Mouse (Mus musculus): ENCODE results near the gene Dbi. TPM values are rescaled to one million over a fixed set of nuclear protein-coding genes. Genes with fewer than 3 reads are reported as not detected.

The Dbi gene
- total and polyA plus RNA-seq, 3 experiments: 149 to 164 TPM; not detected in 1

GRCm38 (mm10) chr1:120170307-120170706, 49.4 kb upstream of the Dbi start:
- H3K36me3 ChIP-seq (ENCODE audit: control insufficient read depth in 1 of 2, insufficient read depth in 2 of 2, low read length in 2 of 2): no peaks in the 10 kb centered on the region
- H3K27ac ChIP-seq (ENCODE audit: control insufficient read depth, low read depth, low read length): no peak overlapping the region
- TF ChIP-seq ELF1 (IDR thresholded peaks at IDR 0.05; ENCODE audit: low read depth, low read length): no peak
- no peak for TF ChIP-seq UBTF (IDR thresholded peaks at IDR 0.05; ENCODE audit: borderline replicate concordance, insufficient read depth, low read depth, low read length)
- TF ChIP-seq ZNF384 (IDR thresholded peaks at IDR 0.05; ENCODE audit: low read depth, low read length): no peak
- no peak for TF ChIP-seq RAD21 (IDR thresholded peaks at IDR 0.05; ENCODE audit: low read depth, low read length)
- TF ChIP-seq USF1 (IDR thresholded peaks at IDR 0.05; ENCODE audit: low read depth, low read length): no peak
- no peak for TF ChIP-seq CTCF (IDR thresholded peaks at IDR 0.05 in 2 of 3, conservative IDR thresholded peaks at IDR 0.05 in 1 of 3; ENCODE audit: control insufficient read depth in 1 of 3, insufficient read depth in 1 of 3, low read depth in 2 of 3, low read length in 3 of 3, poor library complexity in 1 of 3, severe bottlenecking in 1 of 3)
- no peak for TF ChIP-seq HCFC1 (IDR thresholded peaks at IDR 0.05; ENCODE audit: low read depth, low read length)
- TF ChIP-seq BHLHE40 (IDR thresholded peaks at IDR 0.05; ENCODE audit: borderline replicate concordance, low read depth, low read length): no peak
- no peak for TF ChIP-seq JUND (IDR thresholded peaks at IDR 0.05; ENCODE audit: low read depth, low read length)
- TF ChIP-seq TAL1 (IDR thresholded peaks at IDR 0.05; ENCODE audit: low read length): no peak
- no peak for TF ChIP-seq ETS1 (IDR thresholded peaks at IDR 0.05; ENCODE audit: low read depth, low read length)
- TF ChIP-seq GABPA (IDR thresholded peaks at IDR 0.05; ENCODE audit: low read depth, low read length): no peak
- no peak for TF ChIP-seq E2F4 (IDR thresholded peaks at IDR 0.05; ENCODE audit: borderline replicate concordance, low read depth, low read length)
- DNase-seq (ENCODE audit: low read depth, low spot score): peak; percentile 37
- H3K27me3 ChIP-seq (ENCODE audit: control insufficient read depth in 1 of 2, insufficient read depth in 2 of 2, low read length in 2 of 2): no peaks in the 10 kb centered on the region
- H3K4me1 ChIP-seq (ENCODE audit: control insufficient read depth in 1 of 2, insufficient read depth in 2 of 2, low read length in 2 of 2): no peaks in the 10 kb centered on the region
- no peak overlapping the region for H3K4me3 ChIP-seq (ENCODE audit: control insufficient read depth in 1 of 2, insufficient read depth in 1 of 2, low read depth in 2 of 2, low read length in 2 of 2)
- H3K9ac ChIP-seq (ENCODE audit: control insufficient read depth, low read depth, low read length, poor library complexity, severe bottlenecking): no peak overlapping the region
- no peaks in the 10 kb centered on the region for H3K79me2 ChIP-seq (ENCODE audit: control insufficient read depth, insufficient read depth, low read length, poor library complexity)
- H3K9me3 ChIP-seq (replicated peaks; ENCODE audit: insufficient read depth, low read length): no peaks in the 10 kb centered on the region

GRCm38 (mm10) chr1:120168674-120169073, 47.8 kb upstream of the Dbi start:
- Histone ChIP-seq H3K79me2 (ENCODE audit: control insufficient read depth, insufficient read depth, low read length, poor library complexity) (no peaks in the 10 kb centered on the region), H3K27ac (ENCODE audit: control insufficient read depth, low read depth, low read length) (no peak overlapping the region), H3K27me3 (ENCODE audit: control insufficient read depth in 1 of 2, insufficient read depth in 2 of 2, low read length in 2 of 2) (no peaks in the 10 kb centered on the region), H3K9me3 (replicated peaks; ENCODE audit: insufficient read depth, low read length) (no peaks in the 10 kb centered on the region), H3K36me3 (ENCODE audit: control insufficient read depth in 1 of 2, insufficient read depth in 2 of 2, low read length in 2 of 2) (no peaks in the 10 kb centered on the region), H3K9ac (ENCODE audit: control insufficient read depth, low read depth, low read length, poor library complexity, severe bottlenecking) (no peak overlapping the region), H3K4me3 (ENCODE audit: control insufficient read depth in 1 of 2, insufficient read depth in 1 of 2, low read depth in 2 of 2, low read length in 2 of 2) (no peak overlapping the region), H3K4me1 (ENCODE audit: control insufficient read depth in 1 of 2, insufficient read depth in 2 of 2, low read length in 2 of 2) (no peaks in the 10 kb centered on the region)
- TF ChIP-seq ETS1 (IDR thresholded peaks at IDR 0.05; ENCODE audit: low read depth, low read length) (no peak), JUND (IDR thresholded peaks at IDR 0.05; ENCODE audit: low read depth, low read length) (no peak), KAT2A (conservative IDR thresholded peaks at IDR 0.05; ENCODE audit: low read depth, low read length) (no peak), MAZ (IDR thresholded peaks at IDR 0.05; ENCODE audit: low read depth, low read length) (no peak), MXI1 (IDR thresholded peaks at IDR 0.05; ENCODE audit: low read depth, low read length) (no peak)
- no peak for DNase-seq (ENCODE audit: low read depth, low spot score)
